Mouse (Mus musculus) liver, embryonic 14.5 days (tissue): ENCODE results near the gene Slc18b1.

Experiments used
- CTCF ChIP-seq: IDR thresholded peaks from 2 replicates; pipeline ENCODE4 v1.5.1; 2016; ENCODE audit warnings: antibody characterized with exemption, low read depth, control low read depth
- EP300 ChIP-seq: IDR thresholded peaks from 2 replicates; pipeline ENCODE4 v1.6.1; 2016; ENCODE audit warnings: antibody characterized with exemption, low read depth

DNA sequence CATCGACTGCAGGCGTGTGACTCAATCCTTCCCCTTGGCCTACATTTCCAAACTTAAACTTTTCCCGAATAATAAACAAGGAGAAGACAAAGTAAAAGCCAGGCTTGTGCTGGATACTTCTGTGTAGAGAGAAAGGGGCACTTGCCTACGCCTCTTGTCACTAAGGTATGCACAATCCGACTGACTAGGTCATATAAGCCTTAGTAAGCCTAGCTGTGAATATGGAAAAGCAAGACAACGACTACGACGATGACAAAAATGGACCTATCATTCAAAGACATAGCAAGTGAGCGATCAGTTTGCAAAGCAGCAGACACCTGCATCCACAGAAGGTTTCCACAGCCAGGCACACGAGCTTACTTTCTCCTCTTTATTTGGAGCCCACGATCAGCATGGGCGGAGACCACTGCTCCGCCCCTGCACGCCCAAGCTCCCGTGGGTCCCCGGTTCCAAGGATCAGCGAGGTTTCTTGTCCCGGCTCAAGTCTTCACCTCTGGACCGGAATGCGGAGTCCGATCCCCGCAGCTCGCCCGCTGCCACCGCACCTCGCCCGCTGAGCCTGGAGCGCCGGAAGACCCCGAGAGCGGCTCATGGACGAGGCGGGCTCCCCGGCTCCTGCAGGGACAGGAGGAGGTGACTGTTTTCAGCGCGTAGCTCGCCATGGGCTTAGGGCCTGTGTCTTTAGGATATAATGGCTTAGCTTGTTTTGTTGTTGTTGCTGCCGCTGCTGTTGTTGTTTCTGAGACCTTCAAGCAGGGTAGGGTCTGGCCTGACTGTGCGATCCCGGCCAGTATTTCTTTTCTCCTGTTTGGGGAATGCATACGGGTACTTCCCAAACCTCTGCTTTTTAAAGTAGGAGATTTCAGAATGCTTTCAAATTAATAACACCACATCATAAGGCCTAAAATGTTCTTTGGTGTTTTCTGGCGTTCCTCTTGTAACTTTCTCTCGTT is at the start of gene Slc18b1:
- TF ChIP-seq CTCF (no peak), EP300 (no peak)
